Mouse (Mus musculus) ES-Bruce4 (cell line): ENCODE measurements around the gene Efcab8.

Experiments
- CTCF ChIP-seq: IDR thresholded peaks from one replicate; pipeline ENCODE4 v1.8.1; 2011; ENCODE audit warnings: low read depth, low read length
- EP300 ChIP-seq: IDR thresholded peaks from 2 replicates; pipeline ENCODE4 v1.6.1; 2011; ENCODE audit warnings: low read depth, low read length; ENCODE audit not compliant: insufficient read depth
- POLR2A ChIP-seq: IDR thresholded peaks from one replicate; pipeline ENCODE4 v1.8.1; 2011; ENCODE audit warnings: low read length; ENCODE audit not compliant: insufficient read depth

- no peak for TF ChIP-seq CTCF
- no peak for TF ChIP-seq EP300
- TF ChIP-seq POLR2A, result no peak
These were observed 38.2 kb upstream of the Efcab8 start for GRCm38 (mm10) chr2:153741437-153742065.
